Mouse (Mus musculus): Measurements from ENCODE around the gene Ptpru.
A peak's percentile ranks its signal among the peaks of the same experiment; 100 is the strongest.

The Ptpru gene

DNA sequence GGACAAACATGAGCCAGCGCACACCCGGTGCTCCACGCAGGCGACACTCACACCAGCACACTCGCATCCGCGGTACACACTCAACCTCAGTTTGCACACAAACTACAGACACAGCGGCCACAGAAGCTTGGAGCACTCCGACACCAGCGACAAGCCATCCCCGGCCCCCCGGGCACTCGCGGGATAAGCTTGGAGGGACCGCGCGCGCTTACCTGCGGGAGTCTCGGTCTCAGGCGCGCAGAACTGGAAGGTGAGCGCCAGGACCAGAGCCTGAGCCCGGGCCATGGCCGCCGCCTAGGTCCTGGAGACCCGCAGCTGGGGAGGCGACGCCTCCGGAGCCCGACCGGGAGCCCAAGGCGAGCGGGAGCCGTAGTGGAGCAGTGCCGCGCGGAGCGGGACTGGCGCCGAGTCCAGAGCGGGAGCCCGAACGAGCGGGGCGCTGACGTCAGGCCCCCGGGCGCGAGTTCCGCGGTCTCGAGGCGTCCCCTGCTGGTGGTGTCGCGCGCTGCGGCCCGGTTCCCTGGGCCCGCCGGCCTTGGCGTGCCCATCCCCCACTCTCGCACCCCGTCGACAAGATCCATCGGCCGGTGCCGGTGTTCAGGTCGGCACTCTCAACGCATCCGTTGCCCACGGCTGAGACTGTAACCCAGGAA is at the start of gene Ptpru:
Gene Ptpru (minus strand): TSS at position 417 of the 653 bp plus-strand sequence.
- no peak for DNase-seq (ENCODE audit: extremely low read depth, low read depth)

GRCm38 (mm10) chr4:131885376-131885775 is 47.3 kb upstream of the Ptpru start:
- DNase-seq (ENCODE audit: extremely low read depth, low read depth), result no peak

DNA sequence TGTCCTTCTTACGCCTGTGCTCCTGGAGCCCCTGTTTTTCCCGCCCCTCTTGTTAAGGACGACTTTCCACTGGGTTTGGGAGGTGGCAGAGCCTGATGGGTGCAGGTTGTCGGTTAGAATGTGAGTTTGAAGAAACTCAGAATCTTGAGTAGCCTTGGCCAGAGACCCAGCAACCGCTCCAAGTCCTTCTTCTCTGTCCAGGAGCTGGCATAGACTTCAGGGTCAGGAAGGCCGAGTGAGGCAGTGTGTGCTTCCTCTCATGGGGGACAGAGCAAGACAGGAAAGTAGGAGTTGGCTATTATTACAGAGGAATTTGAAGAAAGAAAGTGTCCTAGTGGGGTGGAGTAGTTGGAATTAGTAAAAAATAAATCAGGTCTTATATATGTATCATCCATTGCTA is 45.5 kb upstream of the Ptpru start:
- no peak for DNase-seq (ENCODE audit: extremely low read depth, low read depth)

GRCm38 (mm10) chr4:131881306-131881705 is 43.2 kb upstream of the Ptpru start:
- DNase-seq (ENCODE audit: extremely low read depth, low read depth), result no peak

DNA sequence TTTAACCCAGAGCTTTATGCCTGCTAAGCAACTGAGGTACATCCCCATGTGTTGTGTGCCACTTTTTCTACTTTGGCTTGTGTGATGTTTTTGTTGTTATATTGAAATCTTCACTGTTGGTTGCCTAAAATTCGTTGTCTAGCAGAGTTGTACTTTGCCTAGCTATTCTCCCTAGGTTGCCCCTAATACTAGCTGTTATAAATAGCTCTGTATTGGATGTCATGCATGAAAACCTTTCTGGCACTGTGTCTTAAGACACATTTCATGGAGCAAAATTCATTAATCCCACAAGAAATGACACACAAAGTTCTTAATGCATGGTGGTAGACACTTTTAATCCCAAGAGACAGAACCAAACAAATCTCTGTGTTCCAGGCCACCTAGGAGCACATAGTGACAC is 41.6 kb upstream of the Ptpru start:
- DNase-seq (ENCODE audit: extremely low read depth, low read depth), result no peak

GRCm38 (mm10) chr4:131876836-131877235 is 38.7 kb upstream of the Ptpru start:
- no peak for DNase-seq (ENCODE audit: extremely low read depth, low read depth)

DNA sequence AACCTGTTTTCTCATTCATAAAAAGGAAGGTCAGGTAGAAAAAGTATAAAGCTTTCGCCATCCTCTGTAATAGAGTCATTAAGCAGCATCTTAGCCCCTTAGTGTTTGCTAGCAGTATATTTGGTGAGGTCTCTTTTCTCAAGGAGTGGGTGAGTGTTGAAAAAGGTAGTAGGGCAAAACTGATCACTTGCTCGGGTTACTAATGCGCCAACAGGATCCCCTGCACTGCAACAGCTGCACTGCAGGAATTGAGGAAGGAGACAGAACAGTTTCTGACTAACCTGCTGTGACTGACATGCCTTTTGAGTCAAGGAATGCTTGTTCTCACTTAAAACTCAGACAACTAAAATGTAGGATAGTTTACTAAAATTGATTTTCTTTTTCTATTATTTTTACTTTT is 37.2 kb upstream of the Ptpru start:
- DNase-seq (ENCODE audit: extremely low read depth, low read depth), result no peak

DNA sequence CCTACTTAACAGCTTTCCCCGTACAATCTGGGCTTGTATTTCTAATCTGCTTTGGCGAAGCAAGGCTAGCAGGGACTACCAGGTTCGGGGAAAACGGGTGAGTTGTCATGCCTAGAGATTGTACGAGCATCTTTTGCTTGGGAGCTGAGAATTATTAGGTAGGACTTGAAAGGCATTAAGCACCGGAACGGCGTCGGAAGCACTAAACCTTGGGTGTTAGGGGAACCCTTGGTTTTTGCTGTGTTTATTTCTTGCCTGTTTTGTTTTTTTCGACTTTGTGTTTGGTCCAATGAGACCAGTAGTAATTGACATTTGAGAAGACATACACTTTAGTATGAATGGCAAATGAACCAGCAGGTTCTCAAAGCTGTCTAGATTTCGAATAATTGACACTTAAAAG is 36.5 kb upstream of the Ptpru start:
- DNase-seq (ENCODE audit: extremely low read depth, low read depth), result no peak

- DNase-seq (ENCODE audit: extremely low read depth, low read depth), result peak; percentile 42
Observed at GRCm38 (mm10) chr4:131874169-131874536, 36.1 kb upstream of the Ptpru start.

GRCm38 (mm10) chr4:131873293-131874168 is 35.4 kb upstream of the Ptpru start, which contains the start of gene Srsf4:
Gene Srsf4, plus strand, starts transcription at chr4:131873617.
- DNase-seq (ENCODE audit: extremely low read depth, low read depth), result peak; percentile 84

GRCm38 (mm10) chr4:131872672-131873292 is 34.7 kb upstream of the Ptpru start:
- DNase-seq (ENCODE audit: extremely low read depth, low read depth), result no peak

GRCm38 (mm10) chr4:131861341-131861739 is 23.3 kb upstream of the Ptpru start:
- DNase-seq (ENCODE audit: extremely low read depth, low read depth), result no peak

DNA sequence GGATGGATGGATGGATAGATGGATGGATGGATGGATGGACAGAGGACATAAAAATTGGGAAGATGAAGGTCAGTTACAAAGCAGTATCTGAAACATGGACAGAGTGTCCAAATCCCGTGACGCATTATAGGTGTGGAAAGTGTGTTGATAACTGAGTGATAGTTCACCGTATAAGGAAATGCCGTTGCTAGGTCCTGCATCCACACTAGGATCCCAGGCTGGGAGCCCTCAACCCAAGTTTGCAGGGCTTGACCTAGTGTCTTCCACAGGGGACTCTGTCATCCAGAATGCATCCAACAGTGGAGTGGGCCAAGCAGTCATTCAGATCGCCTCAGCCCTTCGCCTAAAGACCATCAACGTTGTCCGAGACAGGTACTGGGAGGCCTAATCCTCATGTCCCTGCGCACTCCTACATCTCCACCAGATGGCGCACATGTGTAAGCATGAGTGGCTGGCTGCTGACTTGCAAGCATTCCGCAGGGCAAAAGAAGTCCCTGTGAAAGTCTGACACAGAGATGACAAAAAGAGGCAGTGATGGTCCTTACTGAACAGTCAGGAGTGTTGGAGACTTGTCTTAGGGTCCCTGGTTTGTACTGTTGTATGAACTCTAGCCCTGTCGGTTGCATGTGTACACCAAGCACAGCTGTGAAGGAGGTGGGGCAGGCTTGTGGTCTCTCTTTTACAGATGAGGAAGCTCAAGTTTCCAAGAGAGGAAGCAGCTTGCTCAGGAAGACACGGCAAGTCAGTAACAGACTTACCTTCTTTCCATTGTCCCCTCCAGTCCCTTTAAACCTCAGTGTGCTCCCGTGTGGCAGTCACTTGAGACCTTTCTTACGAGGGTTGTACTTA is 22.6 kb upstream of the Ptpru start:
- peak; percentile 64 for DNase-seq (ENCODE audit: extremely low read depth, low read depth)

DNA sequence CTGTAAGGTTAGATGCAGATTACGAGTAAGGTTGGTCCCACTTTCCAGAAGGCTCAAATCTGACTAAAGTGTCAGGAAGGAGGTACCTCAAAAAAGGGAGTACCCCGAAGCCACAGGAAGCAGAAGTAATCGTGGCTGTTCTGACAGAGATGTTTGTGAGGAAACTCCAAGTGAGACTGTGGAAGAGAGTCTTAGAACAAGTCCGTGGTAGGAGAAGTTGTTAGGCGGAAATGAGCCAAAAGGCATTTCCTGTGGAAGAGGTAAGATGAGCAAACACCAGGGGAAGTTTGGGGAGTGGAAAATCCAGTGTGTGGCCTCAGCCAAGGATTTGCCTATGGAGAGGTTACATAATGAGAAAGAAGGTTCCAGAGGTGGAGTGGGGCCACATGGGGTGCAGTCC is 16.9 kb upstream of the Ptpru start:
- DNase-seq (ENCODE audit: extremely low read depth, low read depth), result no peak

GRCm38 (mm10) chr4:131849986-131850638 is 12.0 kb upstream of the Ptpru start:
- DNase-seq (ENCODE audit: extremely low read depth, low read depth), result no peak

- DNase-seq (ENCODE audit: extremely low read depth, low read depth), result no peak
Observed at GRCm38 (mm10) chr4:131848082-131848481, 10.0 kb upstream of the Ptpru start.

DNA sequence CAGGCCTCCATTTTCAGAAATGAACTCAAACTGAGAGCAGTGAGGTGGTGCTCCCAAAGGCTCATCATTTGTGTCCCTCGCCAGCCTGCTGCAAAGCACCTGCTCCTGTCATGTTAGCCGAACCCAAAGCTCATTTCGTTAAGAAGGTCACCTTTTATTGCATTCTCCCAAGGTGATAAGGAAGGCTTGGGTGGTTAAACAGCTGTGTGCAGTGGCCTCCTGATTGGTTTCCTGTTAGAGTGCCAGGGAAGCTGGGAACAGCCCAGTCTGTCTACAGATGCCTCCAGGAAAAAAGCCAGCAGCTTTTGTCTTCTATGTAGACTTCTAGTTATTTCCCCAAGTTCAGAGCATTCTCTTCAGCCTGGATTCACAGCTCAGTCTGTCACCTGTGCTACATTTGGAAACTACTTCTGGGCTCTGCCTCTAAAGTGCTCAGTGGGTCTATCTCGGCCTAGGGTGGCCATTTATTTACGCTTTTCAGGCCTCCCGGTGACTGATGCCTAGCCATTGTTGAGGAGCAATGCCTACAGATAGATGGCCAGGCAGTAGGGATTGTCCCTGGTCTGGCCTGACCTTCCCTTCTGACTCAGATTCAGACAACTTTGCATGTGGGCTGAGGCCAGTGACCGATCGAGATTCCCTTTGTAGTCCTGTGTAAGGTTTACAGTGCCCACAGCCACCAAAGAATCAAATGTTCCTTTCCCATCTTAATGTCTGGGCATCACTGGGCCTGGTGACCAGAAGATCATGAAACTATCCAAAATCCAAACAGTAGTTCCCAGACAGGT is 8.1 kb upstream of the Ptpru start:
- no peak for DNase-seq (ENCODE audit: extremely low read depth, low read depth)

GRCm38 (mm10) chr4:131843290-131843743 is 5.2 kb upstream of the Ptpru start, which contains the start of gene Mecr:
Gene Mecr, plus strand, starts transcription at chr4:131843470.
- peak; percentile 59 for DNase-seq (ENCODE audit: extremely low read depth, low read depth)

- no peak for DNase-seq (ENCODE audit: extremely low read depth, low read depth)
Observed at GRCm38 (mm10) chr4:131836891-131837491, 1.1 kb downstream of the Ptpru start.

Data from MEL-GATA-1-ER (cell line).